Mouse (Mus musculus) olfactory bulb, adult 2 months (tissue): Measurements from ENCODE around the gene Tnni2. TPM values are rescaled to one million over a fixed set of nuclear protein-coding genes. Genes with fewer than 3 reads are reported as not detected.

Experiments
- H3K27ac ChIP-seq: fragments of 200-500 bp; 2 replicates; pipeline ENCODE4 v1.5.1; 2012; ENCODE audit warnings: low read depth, low read length; ENCODE audit not compliant: insufficient read depth
- H3K4me1 ChIP-seq: fragments of 200-500 bp; 2 replicates; pipeline ENCODE4 v1.6.1; 2012; ENCODE audit warnings: low read length; ENCODE audit not compliant: control insufficient read depth, insufficient read depth
- H3K4me3 ChIP-seq: fragments of 200-500 bp; 2 replicates; pipeline ENCODE4 v1.5.1; 2012; ENCODE audit warnings: mild to moderate bottlenecking, low read depth, low read length, moderate library complexity; ENCODE audit not compliant: insufficient read depth
- CTCF ChIP-seq: fragments of 200-500 bp; IDR thresholded peaks from 2 replicates; pipeline ENCODE4 v1.5.1; 2012; ENCODE audit warnings: low read depth, mild to moderate bottlenecking, low read length, moderate library complexity; ENCODE audit not compliant: insufficient read depth
- POLR2A ChIP-seq: fragments of 200-500 bp; IDR thresholded peaks from 2 replicates; pipeline ENCODE4 v1.6.1; 2012; ENCODE audit warnings: mild to moderate bottlenecking, low read depth, low read length, moderate library complexity; ENCODE audit not compliant: insufficient read depth
- WGBS: fragments of 180-500 bp; shearing (Covaris S2); methylation state at CpG from one replicate; pipeline ENCODE4 v1.1.7; 2018; 5-methylcytosine and 5-hydroxymethylcytosine counted together
- polyA plus RNA-seq: library from polyadenylated mRNA; stranded (reverse); fragments of >200 nt; gene quantifications from 2 replicates; pipeline ENCODE4 v1.2.4, GENCODE M21; 2012; ENCODE audit warnings: low replicate concordance; ENCODE audit not compliant: missing spikeins, insufficient read depth, insufficient read length

Gene Tnni2
- polyA plus RNA-seq, 1 experiment: not detected

DNA sequence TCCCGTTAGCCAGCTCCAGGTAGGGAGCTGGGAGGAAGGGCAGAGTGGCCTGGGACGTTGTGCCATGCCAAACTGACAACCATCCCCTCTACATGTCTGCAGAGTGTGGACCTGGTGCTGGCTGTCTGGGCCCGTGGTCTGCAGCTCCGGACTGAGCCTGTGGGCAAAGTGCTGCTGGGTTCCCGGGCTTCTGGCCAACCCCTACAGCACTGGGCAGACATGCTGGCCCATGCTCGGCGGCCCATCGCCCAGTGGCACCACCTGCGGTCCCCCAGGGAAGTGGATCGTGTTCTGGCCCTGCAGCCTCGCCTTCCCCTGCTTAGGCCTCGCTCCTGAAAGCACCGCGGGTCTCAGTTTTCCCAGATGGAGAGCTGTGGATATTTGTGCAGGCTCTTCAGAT, 1.6 kb upstream of the Tnni2 start:
- WGBS: 73% methylated on average over 14 of the region's 14 CpGs
- Histone ChIP-seq H3K4me3 (no peak overlapping the region), H3K4me1 (no peaks in the 10 kb centered on the region), H3K27ac (no peak overlapping the region)
- TF ChIP-seq POLR2A: no peak
- no peak for TF ChIP-seq CTCF

DNA sequence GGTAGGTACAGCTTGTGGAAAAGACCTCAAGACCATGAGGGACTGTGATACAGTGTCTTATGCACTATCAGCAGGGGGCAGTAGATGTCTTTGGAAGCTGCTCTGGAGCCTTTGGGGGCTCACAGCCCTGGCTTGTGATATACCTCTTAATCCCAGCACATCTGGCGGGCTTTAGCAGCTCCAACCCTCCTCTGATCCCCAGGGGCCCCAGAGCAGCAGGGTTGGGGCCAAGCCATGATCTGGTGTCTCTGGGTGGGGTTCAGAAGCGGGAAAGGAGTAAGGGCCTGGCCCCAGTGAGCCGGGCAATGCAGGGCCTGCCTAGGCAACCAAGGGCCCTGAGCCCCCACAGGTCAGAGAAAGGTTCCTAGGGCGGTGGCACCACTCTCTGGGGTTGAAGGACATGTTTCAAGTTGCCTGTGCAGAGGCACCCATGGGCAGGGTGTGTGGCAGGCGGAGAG, 922 bp upstream of the Tnni2 start:
- H3K4me3 ChIP-seq: no peak overlapping the region
- H3K27ac ChIP-seq: no peak overlapping the region
- no peaks in the 10 kb centered on the region for H3K4me1 ChIP-seq
- WGBS: 80% methylated on average over 5 of the region's 5 CpGs
- no peak for TF ChIP-seq CTCF
- no peak for TF ChIP-seq POLR2A

DNA sequence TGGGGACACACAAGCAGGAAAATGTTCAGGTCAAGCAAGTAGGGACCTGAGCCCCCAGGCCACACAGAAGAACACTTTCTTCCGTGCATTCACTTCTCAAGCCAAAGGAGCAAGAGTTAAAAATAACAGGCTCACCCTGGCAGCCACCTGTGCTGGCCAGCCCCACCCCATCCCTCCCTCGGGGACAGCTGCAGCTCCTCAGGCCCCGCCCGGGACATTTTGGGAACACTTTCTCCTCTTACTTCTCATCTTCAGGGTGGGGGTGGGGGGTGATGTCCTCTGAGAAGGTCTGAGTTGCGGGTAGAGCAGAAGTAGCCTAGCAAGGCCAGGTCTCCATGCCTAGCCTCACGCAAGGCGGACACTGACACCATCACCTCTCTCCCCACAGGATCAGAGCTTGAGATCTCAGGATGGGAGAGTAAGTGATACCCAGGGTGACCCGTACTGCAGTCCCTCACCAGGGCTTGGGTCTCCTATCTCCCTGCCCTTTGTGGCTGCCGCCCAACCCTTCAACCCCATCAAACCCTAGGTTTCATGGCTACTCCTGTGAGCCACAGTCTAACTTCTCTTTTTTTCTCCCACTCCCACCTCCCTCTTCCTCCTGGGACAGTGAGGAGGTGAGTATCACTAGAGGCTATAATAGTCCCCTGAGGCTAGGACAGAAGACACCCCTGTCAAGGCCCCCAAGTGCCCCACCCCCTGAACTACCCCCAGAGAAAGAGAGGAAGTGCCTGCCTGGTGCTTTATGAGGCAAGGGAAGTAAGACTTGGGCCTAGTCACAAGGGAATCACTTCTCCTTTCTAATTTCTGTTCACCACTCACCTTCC, 686 bp downstream of the Tnni2 start:
- no peak overlapping the region for H3K4me3 ChIP-seq
- no peaks in the 10 kb centered on the region for H3K4me1 ChIP-seq
- H3K27ac ChIP-seq: no peak overlapping the region
- 90% methylated on average over 9 of the region's 9 CpGs for WGBS
- TF ChIP-seq CTCF: no peak
- TF ChIP-seq POLR2A: no peak

DNA sequence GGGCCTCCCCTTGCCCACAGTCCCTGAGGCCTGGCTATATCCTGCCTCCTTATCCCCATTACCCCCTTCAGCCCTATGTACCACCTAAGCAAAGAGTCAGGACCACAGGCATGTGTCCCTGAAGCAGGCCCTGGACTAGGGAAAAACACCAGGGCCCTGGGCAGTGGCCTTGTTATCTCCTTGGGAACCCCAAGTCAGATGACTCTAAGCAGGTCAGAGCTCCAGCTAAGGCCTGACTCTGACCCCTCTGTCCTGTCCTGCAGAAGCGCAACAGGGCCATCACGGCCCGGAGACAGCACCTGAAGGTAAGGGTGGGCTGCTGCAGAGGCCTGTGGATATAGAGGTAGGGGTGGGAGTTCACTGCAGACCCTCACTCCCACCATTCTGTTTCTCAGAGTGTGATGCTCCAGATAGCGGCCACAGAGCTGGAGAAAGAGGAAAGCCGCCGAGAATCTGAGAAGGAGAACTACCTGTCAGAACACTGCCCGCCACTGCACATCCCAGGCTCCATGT, 1.4 kb downstream of the Tnni2 start:
- Histone ChIP-seq H3K4me1 (no peaks in the 10 kb centered on the region), H3K27ac (no peak overlapping the region), H3K4me3 (no peak overlapping the region)
- 82% methylated on average over 7 of the region's 7 CpGs for WGBS
- no peak for TF ChIP-seq CTCF
- no peak for TF ChIP-seq POLR2A

DNA sequence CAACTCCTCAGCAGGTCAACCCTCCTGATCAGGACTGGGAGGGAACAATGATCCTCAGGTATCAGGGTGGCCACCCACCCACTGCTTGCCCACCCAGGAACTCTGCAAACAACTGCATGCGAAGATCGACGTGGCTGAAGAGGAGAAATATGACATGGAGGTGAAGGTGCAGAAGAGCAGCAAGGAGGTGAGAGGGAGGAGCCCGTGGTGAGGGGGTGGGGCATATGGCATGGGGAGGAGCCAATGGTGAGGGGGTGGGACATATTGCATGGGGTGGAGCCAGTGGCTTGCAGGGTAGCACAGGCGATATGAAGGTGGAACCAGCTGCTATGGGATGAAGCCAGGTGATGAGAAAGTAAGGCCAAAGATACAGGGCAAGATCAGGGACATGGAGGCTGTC, 1.9 kb downstream of the Tnni2 start:
- Histone ChIP-seq H3K4me3 (no peak overlapping the region), H3K27ac (no peak overlapping the region), H3K4me1 (no peaks in the 10 kb centered on the region)
- TF ChIP-seq POLR2A (no peak), CTCF (no peak)
- 89% methylated on average over 5 of the region's 5 CpGs for WGBS

DNA sequence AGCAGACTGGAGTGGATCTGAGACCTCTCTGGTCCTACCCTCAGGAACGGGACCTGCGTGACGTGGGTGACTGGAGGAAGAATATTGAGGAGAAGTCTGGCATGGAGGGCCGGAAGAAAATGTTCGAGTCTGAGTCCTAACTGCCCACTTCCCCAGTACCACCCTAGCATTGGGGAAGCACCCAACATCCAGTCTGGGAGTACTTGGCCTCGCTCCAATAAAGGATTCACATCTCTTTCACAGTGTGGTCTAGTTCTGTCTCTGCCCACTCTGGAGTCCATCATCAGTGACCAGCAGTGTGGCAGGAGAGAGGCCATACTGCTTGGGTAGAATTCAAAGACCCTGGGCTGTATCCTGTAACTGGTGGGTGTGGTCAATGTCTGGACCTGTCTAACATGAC, 2.6 kb downstream of the Tnni2 start:
- 98% methylated on average over 6 of the region's 6 CpGs for WGBS
- H3K27ac ChIP-seq: no peak overlapping the region
- no peaks in the 10 kb centered on the region for H3K4me1 ChIP-seq
- H3K4me3 ChIP-seq: no peak overlapping the region
- TF ChIP-seq CTCF (no peak), POLR2A (no peak)

DNA sequence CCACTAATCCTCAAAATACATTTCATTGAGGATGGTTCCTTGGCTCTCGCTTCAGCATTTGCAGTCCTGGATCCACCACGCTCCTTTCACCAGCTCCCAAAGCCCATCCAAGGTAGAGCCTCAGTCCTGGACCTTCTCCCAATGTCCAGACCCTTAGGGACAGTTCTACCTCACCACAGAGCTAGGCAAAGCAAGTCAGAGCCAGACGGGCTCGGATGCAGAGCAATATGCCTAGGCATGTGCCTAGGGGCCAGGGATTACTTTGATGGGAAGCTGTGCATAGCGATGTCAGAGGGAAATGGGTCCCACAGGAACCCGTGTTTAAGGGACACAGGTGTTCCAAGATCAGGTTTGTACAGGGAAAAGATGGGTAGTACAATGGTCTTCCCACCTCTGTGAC, 3.7 kb downstream of the Tnni2 start:
- Histone ChIP-seq H3K4me1 (no peaks in the 10 kb centered on the region), H3K27ac (no peak overlapping the region), H3K4me3 (no peak overlapping the region)
- 91% methylated on average over 6 of the region's 6 CpGs for WGBS
- TF ChIP-seq CTCF (no peak), POLR2A (no peak)

DNA sequence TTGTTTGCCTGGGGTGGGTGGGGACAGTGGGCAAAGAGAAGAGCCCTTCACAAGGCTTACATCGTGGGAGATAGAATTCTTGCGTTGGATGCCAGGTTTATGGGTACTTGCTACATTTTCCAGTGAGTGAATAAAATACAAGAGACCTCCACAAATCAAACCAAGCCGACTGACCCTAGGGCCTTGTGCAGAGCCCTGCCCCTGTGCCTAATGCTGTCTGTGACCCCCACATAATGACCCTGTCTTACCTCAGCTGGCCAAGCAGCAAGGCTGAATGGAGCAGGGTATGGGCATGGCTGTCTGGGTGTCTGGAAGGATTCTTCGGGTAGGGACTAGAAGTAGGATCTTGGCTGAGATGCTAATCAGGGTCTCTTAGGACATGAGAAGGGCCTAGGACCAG, 4.7 kb downstream of the Tnni2 start:
- Histone ChIP-seq H3K4me3 (no peak overlapping the region), H3K27ac (no peak overlapping the region), H3K4me1 (no peaks in the 10 kb centered on the region)
- TF ChIP-seq CTCF (no peak), POLR2A (no peak)
- WGBS: 93% methylated on average over 4 of the region's 4 CpGs

DNA sequence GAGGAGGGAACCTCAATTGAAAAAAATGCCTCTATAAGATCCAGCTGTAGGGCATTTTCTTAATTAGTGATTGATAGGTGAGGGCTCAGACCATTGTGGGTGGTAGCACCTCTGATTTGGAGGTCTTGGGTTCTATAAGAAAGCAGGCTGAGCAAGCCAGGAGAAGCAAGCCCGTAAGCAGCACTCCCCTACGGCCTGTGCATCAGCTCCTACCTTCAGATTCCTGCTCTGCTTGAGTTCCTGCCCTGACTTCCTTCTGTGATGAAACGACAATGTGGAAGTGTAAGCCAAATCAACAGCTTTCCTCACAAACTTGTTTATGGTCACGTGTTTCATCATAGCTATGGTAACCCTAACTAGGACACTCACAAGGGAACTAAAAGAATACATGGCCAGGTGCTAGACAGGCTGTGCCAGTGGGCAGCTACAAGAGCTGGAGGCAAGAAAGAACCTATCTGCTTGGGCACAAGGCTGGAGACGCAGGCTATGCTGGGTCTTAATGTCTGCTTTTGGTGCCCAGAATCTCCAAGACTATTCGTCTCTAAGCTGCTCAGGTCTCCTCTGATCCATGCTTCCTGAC, 7.5 kb downstream of the Tnni2 start:
- WGBS: 75% methylated on average over 6 of the region's 6 CpGs
- no peak overlapping the region for H3K4me3 ChIP-seq
- no peak overlapping the region for H3K27ac ChIP-seq
- TF ChIP-seq POLR2A (no peak), CTCF (no peak)
- no peaks in the 10 kb centered on the region for H3K4me1 ChIP-seq
